Mouse (Mus musculus): Measurements from ENCODE around the gene Gm8797. TPM values are rescaled to one million over a fixed set of nuclear protein-coding genes. Genes with fewer than 3 reads are reported as not detected.

The Gm8797 gene
- polyA plus RNA-seq (2017; shearing (Covaris generic)): 21.9 TPM

GRCm38 (mm10) chr3:5750506-5750905 lies at the start of gene Gm8797:
Gene Gm8797 (plus strand): TSS chr3:5750806.

